Mouse (Mus musculus) cerebellum, adult 2 months (tissue): ENCODE results near the gene Vstm2l.

Experiments
- CTCF ChIP-seq: fragments of 200-500 bp; IDR thresholded peaks from 2 replicates; pipeline ENCODE4 v1.5.1; 2011; ENCODE audit warnings: low read depth, mild to moderate bottlenecking, control low read depth, low read length, moderate library complexity, borderline replicate concordance; ENCODE audit not compliant: insufficient read depth
- POLR2A ChIP-seq: fragments of 200-500 bp; IDR thresholded peaks from 2 replicates; pipeline ENCODE4 v1.6.1; 2011; ENCODE audit warnings: low read length, control low read depth, borderline replicate concordance; ENCODE audit not compliant: insufficient read depth

GRCm38 (mm10) chr2:157914889-157915517 lies 550 bp downstream of the Vstm2l start:
- no peak for TF ChIP-seq CTCF
- no peak for TF ChIP-seq POLR2A
